Mouse (Mus musculus) bone marrow, adult 2 months (tissue): ENCODE results near the gene Cd84.

ENCODE experiments used
- CTCF ChIP-seq: fragments of 200-500 bp; IDR thresholded peaks from 2 replicates; pipeline ENCODE4 v1.5.1; 2011; ENCODE audit warnings: low read length, control low read depth; ENCODE audit not compliant: control insufficient read depth, insufficient read depth
- POLR2A ChIP-seq: fragments of 200-500 bp; IDR thresholded peaks from 2 replicates; pipeline ENCODE4 v1.6.1; 2011; ENCODE audit warnings: low read depth, mild to moderate bottlenecking, control low read depth, low read length, borderline replicate concordance; ENCODE audit not compliant: control insufficient read depth

GRCm38 (mm10) chr1:171816991-171817390, 22.5 kb upstream of the Cd84 start:
- TF ChIP-seq POLR2A (no peak), CTCF (no peak)
